ENCODE assay signal across 9 mouse cellular contexts in the genomic region with DNA sequence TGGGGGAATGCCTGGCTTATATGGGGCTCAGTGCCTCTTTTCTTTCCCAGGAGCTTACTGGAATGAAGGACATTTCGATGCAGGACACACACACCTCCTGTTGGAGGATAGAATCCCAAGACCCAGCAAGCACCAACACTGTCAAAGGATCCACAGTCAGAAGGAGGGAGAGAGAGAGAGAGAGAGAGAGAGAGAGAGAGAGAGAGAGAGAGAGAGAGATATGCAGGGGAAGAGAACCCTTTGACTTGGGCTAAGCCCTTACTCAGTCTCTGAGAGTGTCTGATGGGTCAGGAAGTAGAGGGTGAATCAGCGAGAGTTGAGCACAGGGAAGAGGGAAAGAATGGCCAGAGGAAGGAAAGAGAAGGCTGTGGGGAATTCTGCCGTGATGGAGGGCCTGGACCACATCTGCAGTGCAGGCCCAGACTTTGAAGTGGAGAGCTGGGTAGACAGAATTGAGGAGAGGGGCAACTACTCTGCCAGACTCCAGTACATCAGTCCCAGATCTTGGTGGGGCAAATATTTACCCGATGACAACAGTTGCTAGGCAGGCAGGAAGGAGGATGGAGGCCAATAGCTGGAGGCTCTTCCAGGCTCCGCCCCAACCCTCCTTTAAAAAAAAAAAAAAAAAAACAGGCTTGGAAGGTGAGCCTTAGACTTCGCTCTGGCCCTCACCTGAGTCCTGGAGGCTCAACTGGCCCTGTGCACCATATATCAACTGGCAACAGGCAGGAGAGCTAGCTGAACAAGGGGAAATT. TPM values are rescaled to one million over a fixed set of nuclear protein-coding genes. Genes with fewer than 3 reads are reported as not detected.
DNase-seq lines count a peak whose midpoint lies in the region; ATAC-seq and TF ChIP-seq lines count a peak whose summit lies in the region.
"Had no signal": no experiment of that assay in that cellular context is flagged by ENCODE, and none has a peak within 500 bp of the region (broad histone marks: within the 10 kb centered on the region; RNA-seq: fewer than 3 reads in every experiment).

No protein-coding gene starts in this region.

- H3K36me3 ChIP-seq in neural tube, embryonic 12.5 days, result no peaks in the 10 kb centered on the region
- H3K36me3 ChIP-seq in limb, embryonic 14.5 days (ENCODE audit: control insufficient read depth, insufficient read depth, low read length), result no peaks in the 10 kb centered on the region

- H3K27ac ChIP-seq in neural tube, embryonic 12.5 days, result no peak overlapping the region
- H3K27ac ChIP-seq in limb, embryonic 14.5 days (replicated peaks; ENCODE audit: low read depth, low read length), result peak overlapping the region; percentile 77

- ATAC-seq in CD4-positive, CD25-positive, alpha-beta regulatory T cell, adult 4 months, result no peak
- ATAC-seq in neural tube, embryonic 12.5 days (ENCODE audit: low FRiP score, low read depth), result no peak
- no peak for ATAC-seq in limb, embryonic 14.5 days (ENCODE audit: low FRiP score, low read depth)

- 37% methylated on average over 6 of the region's 6 CpGs for WGBS in neural tube, embryonic 12.5 days
- 25% methylated on average over 6 of the region's 6 CpGs for WGBS in limb, embryonic 14.5 days

- H3K9ac ChIP-seq in neural tube, embryonic 12.5 days, result 0 out of 2 replicates have a peak overlapping the region, but pooled peaks have one; percentile 29
- no peak overlapping the region for H3K9ac ChIP-seq in limb, embryonic 14.5 days (ENCODE audit: low read depth, low read length, severe bottlenecking)

- H3K4me2 ChIP-seq in neural tube, embryonic 12.5 days (replicated peaks), result peak overlapping the region; percentile 31
- H3K4me2 ChIP-seq in limb, embryonic 14.5 days (replicated peaks; ENCODE audit: low read depth, low read length, severe bottlenecking), result no peak overlapping the region; the same call in 1 of the 2 replicates

- H3K27me3 ChIP-seq in neural tube, embryonic 12.5 days (replicated peaks), result 0 out of 2 replicates have a peak, but pooled peaks cover 2% of the 10 kb centered on the region
- H3K27me3 ChIP-seq in limb, embryonic 14.5 days (ENCODE audit: control insufficient read depth, insufficient read depth, low read length), result no peaks in the 10 kb centered on the region

- no peak for TF ChIP-seq POLR2A in limb, embryonic 14.5 days (IDR thresholded peaks at IDR 0.05; ENCODE audit: borderline replicate concordance, extremely low read depth, insufficient read depth, insufficient read length)

- H3K9me3 ChIP-seq in neural tube, embryonic 12.5 days, result no peaks in the 10 kb centered on the region
- H3K9me3 ChIP-seq in limb, embryonic 14.5 days (ENCODE audit: control insufficient read depth, low read length), result no peaks in the 10 kb centered on the region

- H3K4me3 ChIP-seq in neural tube, embryonic 12.5 days, result no peak overlapping the region
- H3K4me3 ChIP-seq in limb, embryonic 14.5 days (replicated peaks; ENCODE audit: low read length), result no peak overlapping the region

- DNase-seq in CD4-positive, CD25-positive, alpha-beta regulatory T cell, adult 2 months (ENCODE audit: low read depth, low spot score), result peak; percentile 75
- no peak for DNase-seq in neural tube, embryonic 10.5 days (ENCODE audit: extremely low spot score, low spot score)
- peak; percentile 51 for DNase-seq in limb, embryonic 14.5 days (ENCODE audit: low spot score)
- DNase-seq in layer of hippocampus, postnatal 36 days, result no peak
- DNase-seq in left cerebral cortex, adult 18-20 months (ENCODE audit: low spot score in 2 of 2), result no peak
- DNase-seq in B cell, adult 2 months, result no peak
- DNase-seq: thymus, postnatal 25 days had no signal

- peaks cover 29% of the 10 kb centered on the region for H3K4me1 ChIP-seq in neural tube, embryonic 12.5 days
- peaks cover 52% of the 10 kb centered on the region for H3K4me1 ChIP-seq in limb, embryonic 14.5 days (ENCODE audit: control insufficient read depth, insufficient read depth, low read length)

RNA-seq across cellular contexts. Expression of a gene that starts 2.6 kb away (rescaled TPM):
- polyA plus RNA-seq in CD4-positive, CD25-positive, alpha-beta regulatory T cell, adult 4 months (2017; shearing (Covaris generic)), result 1 to 10 TPM; 5.0 to 5.1 TPM
- 27.6 and 27.9 TPM in 2 replicates for polyA plus RNA-seq in neural tube, embryonic 12.5 days (2016; fragmentation: Nextera tagmentation; extraction: Ambion mirVana)
- 238 and 364 TPM in 2 replicates for polyA plus RNA-seq in limb, embryonic 14.5 days (2012; rRNA removed)
- polyA plus RNA-seq in limb, embryonic 14.5 days (2014; fragmentation: Nextera tagmentation; extraction: Ambion mirVana), result 378 and 402 TPM in 2 replicates
- 10 to 100 TPM; 32.6 to 34.3 TPM for total RNA-seq in layer of hippocampus, postnatal 36 days (2021)
- 10 to 100 TPM; 61.3 to 67.9 TPM for total RNA-seq in left cerebral cortex, adult 18-20 months (2021)

RNA-seq across cellular contexts. Expression of a gene that starts 19.9 kb away (rescaled TPM):
- 1 to 10 TPM in 1 of 2 experiments, under 1 TPM in 1; 0.60 to 1.5 TPM for polyA plus RNA-seq in CD4-positive, CD25-positive, alpha-beta regulatory T cell, adult 4 months (2017; shearing (Covaris generic))
- 41.9 and 43.3 TPM in 2 replicates for polyA plus RNA-seq in neural tube, embryonic 12.5 days (2016; fragmentation: Nextera tagmentation; extraction: Ambion mirVana)
- polyA plus RNA-seq in limb, embryonic 14.5 days (2012; rRNA removed), result 49.3 and 60.8 TPM in 2 replicates
- polyA plus RNA-seq in limb, embryonic 14.5 days (2014; fragmentation: Nextera tagmentation; extraction: Ambion mirVana), result 26.7 and 33.1 TPM in 2 replicates
- total RNA-seq in layer of hippocampus, postnatal 36 days (2021), result 1 to 10 TPM; 4.0 to 4.4 TPM
- total RNA-seq in left cerebral cortex, adult 18-20 months (2021), result 1 to 10 TPM; 2.7 to 3.1 TPM

RNA-seq across cellular contexts. Expression of a gene that starts 35.8 kb away (rescaled TPM):
- polyA plus RNA-seq in CD4-positive, CD25-positive, alpha-beta regulatory T cell, adult 4 months (2017; shearing (Covaris generic)), result not detected
- polyA plus RNA-seq in neural tube, embryonic 12.5 days (2016; fragmentation: Nextera tagmentation; extraction: Ambion mirVana), result 0.29 and 0.57 TPM in 2 replicates
- polyA plus RNA-seq in limb, embryonic 14.5 days (2012; rRNA removed), result 27.0 and 35.0 TPM in 2 replicates
- 52.7 and 70.4 TPM in 2 replicates for polyA plus RNA-seq in limb, embryonic 14.5 days (2014; fragmentation: Nextera tagmentation; extraction: Ambion mirVana)
- under 1 TPM in 1 of 2 experiments, not detected in 1; 0.63 TPM for total RNA-seq in layer of hippocampus, postnatal 36 days (2021)
- not detected for total RNA-seq in left cerebral cortex, adult 18-20 months (2021)

RNA-seq across cellular contexts. Expression of a gene that starts 40.6 kb away (rescaled TPM):
- polyA plus RNA-seq in CD4-positive, CD25-positive, alpha-beta regulatory T cell, adult 4 months (2017; shearing (Covaris generic)), result 100 to 1,000 TPM; 197 to 234 TPM
- polyA plus RNA-seq in neural tube, embryonic 12.5 days (2016; fragmentation: Nextera tagmentation; extraction: Ambion mirVana), result 143 and 145 TPM in 2 replicates
- polyA plus RNA-seq in limb, embryonic 14.5 days (2012; rRNA removed), result 92.5 and 117 TPM in 2 replicates
- 100 and 103 TPM in 2 replicates for polyA plus RNA-seq in limb, embryonic 14.5 days (2014; fragmentation: Nextera tagmentation; extraction: Ambion mirVana)
- 100 to 1,000 TPM in 1 of 2 experiments, 10 to 100 TPM in 1; 91.0 to 111 TPM for total RNA-seq in layer of hippocampus, postnatal 36 days (2021)
- total RNA-seq in left cerebral cortex, adult 18-20 months (2021), result 100 to 1,000 TPM; 104 to 115 TPM

RNA-seq across cellular contexts. Expression of a gene that starts 41.2 kb away (rescaled TPM):
- 10 to 100 TPM; 11.9 to 12.0 TPM for polyA plus RNA-seq in CD4-positive, CD25-positive, alpha-beta regulatory T cell, adult 4 months (2017; shearing (Covaris generic))
- 60.0 and 61.6 TPM in 2 replicates for polyA plus RNA-seq in neural tube, embryonic 12.5 days (2016; fragmentation: Nextera tagmentation; extraction: Ambion mirVana)
- 90.4 and 112 TPM in 2 replicates for polyA plus RNA-seq in limb, embryonic 14.5 days (2012; rRNA removed)
- polyA plus RNA-seq in limb, embryonic 14.5 days (2014; fragmentation: Nextera tagmentation; extraction: Ambion mirVana), result 52.5 and 57.8 TPM in 2 replicates
- total RNA-seq in layer of hippocampus, postnatal 36 days (2021), result 100 to 1,000 TPM; 109 to 111 TPM
- 100 to 1,000 TPM; 143 to 147 TPM for total RNA-seq in left cerebral cortex, adult 18-20 months (2021)

Comparison
In these comparisons a context has a peak if more than half of its experiments do, and no peak if none do; other contexts are left out.
1. DNase-seq: peak in CD4-positive, CD25-positive, alpha-beta regulatory T cell, adult 2 months (single experiment) and limb, embryonic 14.5 days (single experiment); none in neural tube, embryonic 10.5 days (single experiment), layer of hippocampus, postnatal 36 days (0 of 2), left cerebral cortex, adult 18-20 months (0 of 2) and B cell, adult 2 months (0 of 2).
2. RNA of a gene that starts 19.9 kb away (polyA plus RNA-seq): 26.7 to 60.8 TPM in limb, embryonic 14.5 days and 41.9 to 43.3 TPM in neural tube, embryonic 12.5 days; 0.60 to 1.5 TPM in CD4-positive, CD25-positive, alpha-beta regulatory T cell, adult 4 months; every median in the first group is over 10 times any median in the second.
3. RNA of a gene that starts 35.8 kb away (polyA plus RNA-seq): 27.0 to 70.4 TPM in limb, embryonic 14.5 days; 0.29 to 0.57 TPM in neural tube, embryonic 12.5 days and not detected in CD4-positive, CD25-positive, alpha-beta regulatory T cell, adult 4 months; every median in the first group is over 10 times any median in the second.